Mouse (Mus musculus) testis, adult 2 months (tissue): ENCODE results near the gene Atp1a1.

Source experiments
- CTCF ChIP-seq: fragments of 200-500 bp; IDR thresholded peaks from 2 replicates; pipeline ENCODE4 v1.5.1; 2012; ENCODE audit warnings: low read depth, mild to moderate bottlenecking, inconsistent platforms, low read length, moderate library complexity; ENCODE audit not compliant: control insufficient read depth, insufficient read depth, insufficient replicate concordance
- POLR2A ChIP-seq: fragments of 200-500 bp; IDR thresholded peaks from 2 replicates; pipeline ENCODE4 v1.6.1; 2012; ENCODE audit warnings: low read depth, mild to moderate bottlenecking, inconsistent platforms, low read length, moderate library complexity; ENCODE audit not compliant: control insufficient read depth

GRCm38 (mm10) chr3:101611012-101611812 lies 6.7 kb upstream of the Atp1a1 start:
- TF ChIP-seq CTCF (no peak), POLR2A (no peak)
